In genomic region chr10:68806328-68806727, GRCm38 (mm10) we compare ENCODE assay signal across 22 mouse cellular contexts.
DNase-seq lines count a peak whose midpoint lies in the region; ATAC-seq lines count a peak whose summit lies in the region.
"Had no signal": no experiment of that assay in that cellular context is flagged by ENCODE, and none has a peak within 500 bp of the region (broad histone marks: within the 10 kb centered on the region; RNA-seq: fewer than 3 reads in every experiment).

No protein-coding gene starts in this region.

- no peak for DNase-seq in forebrain, embryonic 11.5 days (ENCODE audit: low spot score)
- DNase-seq in kidney, adult 9 months: peak; percentile 39
- no peak for DNase-seq in kidney, postnatal 25 days
- DNase-seq in neural tube, embryonic 10.5 days (ENCODE audit: extremely low spot score, low spot score): no peak
- DNase-seq in cerebellum, postnatal 36 days: no peak
- DNase-seq: adrenal gland, postnatal 14 days; cerebellum, adult 9-10 months; gastrocnemius, postnatal 14 days; heart, adult 18-20 months; heart, postnatal 10 days; lung, adult 18-20 months; lung, postnatal 10 days had no signal

- no peaks in the 10 kb centered on the region for H3K4me1 ChIP-seq in forebrain, embryonic 16.5 days (replicated peaks; ENCODE audit: control insufficient read depth, insufficient read depth, low read length)
- H3K4me1 ChIP-seq in forebrain, embryonic 11.5 days (replicated peaks; ENCODE audit: control insufficient read depth, insufficient read depth, low read length): no peaks in the 10 kb centered on the region
- H3K4me1 ChIP-seq in neural tube, embryonic 15.5 days: no peaks in the 10 kb centered on the region
- H3K4me1 ChIP-seq: embryonic facial prominence, embryonic 15.5 days; heart, embryonic 12.5 days; kidney, embryonic 15.5 days; liver, embryonic 12.5 days; midbrain, embryonic 10.5 days; neural tube, embryonic 12.5 days had no signal

- no peaks in the 10 kb centered on the region for H3K27me3 ChIP-seq in forebrain, embryonic 16.5 days (replicated peaks; ENCODE audit: control insufficient read depth, insufficient read depth, low read length)
- H3K27me3 ChIP-seq in forebrain, embryonic 11.5 days (ENCODE audit: control insufficient read depth, insufficient read depth, low read length): no peaks in the 10 kb centered on the region
- no peaks in the 10 kb centered on the region for H3K27me3 ChIP-seq in neural tube, embryonic 15.5 days (replicated peaks)
- H3K27me3 ChIP-seq: embryonic facial prominence, embryonic 15.5 days; heart, embryonic 12.5 days; kidney, embryonic 15.5 days; liver, embryonic 12.5 days; neural tube, embryonic 12.5 days had no signal

- ATAC-seq in forebrain, embryonic 16.5 days: peak; percentile 55
- ATAC-seq in forebrain, embryonic 11.5 days (replicated peaks; ENCODE audit: low FRiP score): no peak
- 0 out of 2 replicates have a peak, but pooled peaks have one; percentile 17 for ATAC-seq in neural tube, embryonic 15.5 days (ENCODE audit: low FRiP score)
- ATAC-seq: CD4-positive, CD25-positive, alpha-beta regulatory T cell, adult 4 months; inflammation-experienced regulatory T-cells, adult 6 months; liver, embryonic 12.5 days had no signal

- H3K4me2 ChIP-seq in forebrain, embryonic 16.5 days (ENCODE audit: low read length): no peak overlapping the region
- no peak overlapping the region for H3K4me2 ChIP-seq in forebrain, embryonic 11.5 days (ENCODE audit: low read depth, low read length, severe bottlenecking)
- no peak overlapping the region for H3K4me2 ChIP-seq in neural tube, embryonic 15.5 days
- H3K4me2 ChIP-seq: embryonic facial prominence, embryonic 15.5 days; heart, embryonic 12.5 days; kidney, embryonic 15.5 days; liver, embryonic 12.5 days; neural tube, embryonic 12.5 days had no signal

- no peak overlapping the region for H3K9ac ChIP-seq in forebrain, embryonic 16.5 days (replicated peaks; ENCODE audit: low read depth, low read length)
- H3K9ac ChIP-seq in forebrain, embryonic 11.5 days (ENCODE audit: low read length): no peak overlapping the region
- no peak overlapping the region for H3K9ac ChIP-seq in neural tube, embryonic 15.5 days (replicated peaks)
- H3K9ac ChIP-seq: embryonic facial prominence, embryonic 15.5 days; heart, embryonic 12.5 days; kidney, embryonic 15.5 days; liver, embryonic 12.5 days; neural tube, embryonic 12.5 days had no signal

- H3K36me3 ChIP-seq in forebrain, embryonic 16.5 days (ENCODE audit: control insufficient read depth, insufficient read depth): no peaks in the 10 kb centered on the region
- no peaks in the 10 kb centered on the region for H3K36me3 ChIP-seq in forebrain, embryonic 11.5 days (ENCODE audit: control insufficient read depth, insufficient read depth, low read length)
- H3K36me3 ChIP-seq in neural tube, embryonic 15.5 days: no peaks in the 10 kb centered on the region
- H3K36me3 ChIP-seq: embryonic facial prominence, embryonic 15.5 days; heart, embryonic 12.5 days; kidney, embryonic 15.5 days; liver, embryonic 12.5 days; midbrain, embryonic 10.5 days; neural tube, embryonic 12.5 days had no signal

- no peak overlapping the region for H3K27ac ChIP-seq in forebrain, embryonic 16.5 days (ENCODE audit: low read length)
- H3K27ac ChIP-seq in forebrain, embryonic 11.5 days (ENCODE audit: low read depth, low read length): no peak overlapping the region
- H3K27ac ChIP-seq in neural tube, embryonic 15.5 days (replicated peaks): no peak overlapping the region
- H3K27ac ChIP-seq: embryonic facial prominence, embryonic 15.5 days; kidney, embryonic 15.5 days; liver, embryonic 12.5 days; midbrain, embryonic 10.5 days; neural tube, embryonic 12.5 days had no signal

- no peak overlapping the region for H3K4me3 ChIP-seq in forebrain, embryonic 16.5 days (replicated peaks; ENCODE audit: low read length)
- H3K4me3 ChIP-seq in forebrain, embryonic 11.5 days (ENCODE audit: low read depth, low read length): no peak overlapping the region
- no peak overlapping the region for H3K4me3 ChIP-seq in neural tube, embryonic 15.5 days (replicated peaks)
- H3K4me3 ChIP-seq: embryonic facial prominence, embryonic 15.5 days; heart, embryonic 12.5 days; kidney, embryonic 15.5 days; liver, embryonic 12.5 days; midbrain, embryonic 10.5 days; neural tube, embryonic 12.5 days had no signal

- H3K9me3 ChIP-seq in forebrain, embryonic 16.5 days (ENCODE audit: control insufficient read depth, low read length): no peaks in the 10 kb centered on the region
- H3K9me3 ChIP-seq in forebrain, embryonic 11.5 days (ENCODE audit: control insufficient read depth, low read length): no peaks in the 10 kb centered on the region
- no peaks in the 10 kb centered on the region for H3K9me3 ChIP-seq in neural tube, embryonic 15.5 days (replicated peaks)
- H3K9me3 ChIP-seq: embryonic facial prominence, embryonic 15.5 days; kidney, embryonic 15.5 days; liver, embryonic 12.5 days; midbrain, embryonic 10.5 days; neural tube, embryonic 12.5 days had no signal

- 56% methylated on average over 1 of the region's 1 CpGs for WGBS in forebrain, embryonic 16.5 days
- WGBS in forebrain, embryonic 11.5 days: 64% methylated on average over 1 of the region's 1 CpGs
- WGBS in neural tube, embryonic 15.5 days: 63% methylated on average over 1 of the region's 1 CpGs
